Mouse (Mus musculus): ENCODE measurements around the gene Tgfa. TPM values are rescaled to one million over a fixed set of nuclear protein-coding genes. Genes with fewer than 3 reads are reported as not detected.

Tgfa gene
- polyA plus RNA-seq, 1 experiment from 2014 or later = 1.8 TPM

- Histone ChIP-seq H3K36me3 (replicated peaks; ENCODE audit: control insufficient read depth, insufficient read depth, low read depth, low read length) (no peaks in the 10 kb centered on the region), H3K4me2 (ENCODE audit: low read depth, low read length) (no peak overlapping the region), H3K4me1 (ENCODE audit: control insufficient read depth, insufficient read depth, low read length) (no peaks in the 10 kb centered on the region), H3K27me3 (ENCODE audit: control insufficient read depth, insufficient read depth, low read length) (no peaks in the 10 kb centered on the region), H3K9ac (replicated peaks; ENCODE audit: low read length) (no peak overlapping the region), H3K4me3 (ENCODE audit: low read depth, low read length) (no peak overlapping the region), H3K9me3 (replicated peaks; ENCODE audit: control insufficient read depth, low read length) (no peaks in the 10 kb centered on the region), H3K27ac (replicated peaks; ENCODE audit: low read depth, low read length) (no peak overlapping the region)
- WGBS = 71% methylated on average over 6 of the region's 6 CpGs
- no peak for ATAC-seq (replicated peaks; ENCODE audit: insufficient number of reproducible peaks, low FRiP score, low TSS enrichment, low read depth)
- no peak for DNase-seq (ENCODE audit: low spot score)
Observed at GRCm38 (mm10) chr6:86176721-86177120, 18.3 kb upstream of the Tgfa start.

- Histone ChIP-seq H3K4me1 (ENCODE audit: control insufficient read depth, insufficient read depth, low read length) (no peaks in the 10 kb centered on the region), H3K27me3 (ENCODE audit: control insufficient read depth, insufficient read depth, low read length) (no peaks in the 10 kb centered on the region), H3K27ac (replicated peaks; ENCODE audit: low read depth, low read length) (no peak overlapping the region), H3K9me3 (replicated peaks; ENCODE audit: control insufficient read depth, low read length) (no peaks in the 10 kb centered on the region), H3K36me3 (replicated peaks; ENCODE audit: control insufficient read depth, insufficient read depth, low read depth, low read length) (no peaks in the 10 kb centered on the region), H3K4me3 (ENCODE audit: low read depth, low read length) (no peak overlapping the region), H3K9ac (replicated peaks; ENCODE audit: low read length) (no peak overlapping the region), H3K4me2 (ENCODE audit: low read depth, low read length) (no peak overlapping the region)
- DNase-seq (ENCODE audit: low spot score) = no peak
- 90% methylated on average over 9 of the region's 9 CpGs for WGBS
- ATAC-seq (replicated peaks; ENCODE audit: insufficient number of reproducible peaks, low FRiP score, low TSS enrichment, low read depth) = no peak
Observed at GRCm38 (mm10) chr6:86177331-86177982, 17.6 kb upstream of the Tgfa start.

DNA sequence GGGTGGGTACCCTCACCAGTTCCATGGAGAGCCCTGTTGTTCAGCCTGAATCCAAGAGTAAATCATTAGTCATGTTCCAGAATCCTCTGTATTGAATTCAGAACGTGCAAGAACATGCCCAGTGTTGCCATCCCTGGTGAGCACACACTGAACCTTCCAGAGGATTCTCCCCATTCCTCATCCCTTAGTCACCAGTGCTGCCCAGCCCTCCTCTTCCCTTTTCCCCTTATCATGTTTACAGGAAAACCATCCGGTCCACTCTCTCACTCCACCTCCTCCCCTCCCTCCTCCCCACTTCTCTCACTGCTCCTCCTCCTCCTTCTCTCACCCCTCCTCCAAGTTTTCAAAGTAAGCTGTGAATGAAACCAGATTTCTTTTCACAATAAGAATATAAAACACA lies 14.4 kb upstream of the Tgfa start:
- no peaks in the 10 kb centered on the region for H3K9me3 ChIP-seq (replicated peaks; ENCODE audit: control insufficient read depth, low read length)
- H3K36me3 ChIP-seq (replicated peaks; ENCODE audit: control insufficient read depth, insufficient read depth, low read depth, low read length) = no peaks in the 10 kb centered on the region
- H3K9ac ChIP-seq (replicated peaks; ENCODE audit: low read length) = no peak overlapping the region
- H3K27me3 ChIP-seq (ENCODE audit: control insufficient read depth, insufficient read depth, low read length) = no peaks in the 10 kb centered on the region; the same call in 1 of the 2 replicates
- WGBS = 54% methylated on average over 2 of the region's 2 CpGs
- DNase-seq (ENCODE audit: low spot score) (no peak), ATAC-seq (replicated peaks; ENCODE audit: insufficient number of reproducible peaks, low FRiP score, low TSS enrichment, low read depth) (no peak)
- H3K4me1 ChIP-seq (ENCODE audit: control insufficient read depth, insufficient read depth, low read length) = no peaks in the 10 kb centered on the region
- H3K4me3 ChIP-seq (ENCODE audit: low read depth, low read length) = no peak overlapping the region
- no peak overlapping the region for H3K27ac ChIP-seq (replicated peaks; ENCODE audit: low read depth, low read length)
- H3K4me2 ChIP-seq (ENCODE audit: low read depth, low read length) = no peak overlapping the region

DNA sequence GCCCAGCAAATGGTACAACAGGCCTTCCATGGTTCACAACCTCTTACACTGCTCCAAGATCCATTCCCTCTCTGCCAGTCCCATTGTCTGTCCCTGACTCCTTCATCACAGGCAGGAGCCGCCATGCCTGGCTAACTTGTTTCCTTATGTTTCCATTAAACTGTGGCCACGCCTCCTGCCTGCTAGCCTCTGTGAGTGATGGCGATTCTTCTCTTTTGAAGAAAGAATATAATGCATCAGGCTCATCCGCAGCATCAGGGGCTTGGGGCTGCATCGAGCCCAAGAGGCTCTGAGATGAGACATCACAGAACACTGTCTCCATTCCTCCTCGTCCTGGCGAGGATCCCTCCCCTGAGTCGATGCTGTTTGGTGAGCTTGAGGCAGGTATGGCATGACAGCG lies 13.0 kb upstream of the Tgfa start:
- 69% methylated on average over 9 of the region's 9 CpGs for WGBS
- Histone ChIP-seq H3K9ac (replicated peaks; ENCODE audit: low read length) (no peak overlapping the region), H3K9me3 (replicated peaks; ENCODE audit: control insufficient read depth, low read length) (no peaks in the 10 kb centered on the region), H3K4me3 (ENCODE audit: low read depth, low read length) (no peak overlapping the region), H3K27ac (replicated peaks; ENCODE audit: low read depth, low read length) (no peak overlapping the region), H3K36me3 (replicated peaks; ENCODE audit: control insufficient read depth, insufficient read depth, low read depth, low read length) (no peaks in the 10 kb centered on the region), H3K4me2 (ENCODE audit: low read depth, low read length) (no peak overlapping the region), H3K4me1 (ENCODE audit: control insufficient read depth, insufficient read depth, low read length) (no peaks in the 10 kb centered on the region), H3K27me3 (ENCODE audit: control insufficient read depth, insufficient read depth, low read length) (no peaks in the 10 kb centered on the region; the same call in 1 of the 2 replicates)
- DNase-seq (ENCODE audit: low spot score) (no peak), ATAC-seq (replicated peaks; ENCODE audit: insufficient number of reproducible peaks, low FRiP score, low TSS enrichment, low read depth) (no peak)

DNA sequence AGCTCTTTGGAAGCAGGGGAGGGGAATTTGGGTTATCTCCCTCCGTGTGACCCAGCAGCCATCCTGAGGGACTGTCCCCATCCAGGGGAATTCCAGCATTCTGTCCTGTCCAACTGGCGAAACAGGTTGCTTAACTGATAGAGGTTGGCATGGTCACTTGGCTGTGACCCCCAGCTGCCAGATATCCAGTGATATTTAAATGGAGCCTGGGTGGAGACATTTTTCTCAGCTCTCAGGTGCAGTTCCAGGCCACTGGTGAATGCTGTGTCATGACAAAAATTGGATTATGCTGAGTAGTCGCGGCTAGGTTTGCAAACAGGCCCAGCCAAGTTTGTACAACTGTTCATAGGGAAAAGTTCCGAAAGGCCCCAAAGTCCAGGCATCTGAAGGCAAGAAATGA lies 12.4 kb upstream of the Tgfa start:
- ATAC-seq (replicated peaks; ENCODE audit: insufficient number of reproducible peaks, low FRiP score, low TSS enrichment, low read depth) (no peak), DNase-seq (ENCODE audit: low spot score) (no peak)
- no peaks in the 10 kb centered on the region for H3K36me3 ChIP-seq (replicated peaks; ENCODE audit: control insufficient read depth, insufficient read depth, low read depth, low read length)
- H3K27me3 ChIP-seq (ENCODE audit: control insufficient read depth, insufficient read depth, low read length) = no peaks in the 10 kb centered on the region; the same call in 1 of the 2 replicates
- H3K27ac ChIP-seq (replicated peaks; ENCODE audit: low read depth, low read length) = no peak overlapping the region
- no peak overlapping the region for H3K4me2 ChIP-seq (ENCODE audit: low read depth, low read length)
- 82% methylated on average over 5 of the region's 5 CpGs for WGBS
- no peak overlapping the region for H3K4me3 ChIP-seq (ENCODE audit: low read depth, low read length)
- no peaks in the 10 kb centered on the region for H3K9me3 ChIP-seq (replicated peaks; ENCODE audit: control insufficient read depth, low read length)
- no peak overlapping the region for H3K9ac ChIP-seq (replicated peaks; ENCODE audit: low read length)
- H3K4me1 ChIP-seq (ENCODE audit: control insufficient read depth, insufficient read depth, low read length) = no peaks in the 10 kb centered on the region

- ATAC-seq (replicated peaks; ENCODE audit: insufficient number of reproducible peaks, low FRiP score, low TSS enrichment, low read depth) (no peak), DNase-seq (ENCODE audit: low spot score) (no peak)
- Histone ChIP-seq H3K4me3 (ENCODE audit: low read depth, low read length) (no peak overlapping the region), H3K9me3 (replicated peaks; ENCODE audit: control insufficient read depth, low read length) (no peaks in the 10 kb centered on the region), H3K4me1 (ENCODE audit: control insufficient read depth, insufficient read depth, low read length) (no peaks in the 10 kb centered on the region), H3K27ac (replicated peaks; ENCODE audit: low read depth, low read length) (no peak overlapping the region), H3K4me2 (ENCODE audit: low read depth, low read length) (no peak overlapping the region), H3K9ac (replicated peaks; ENCODE audit: low read length) (no peak overlapping the region), H3K27me3 (ENCODE audit: control insufficient read depth, insufficient read depth, low read length) (no peaks in the 10 kb centered on the region; the same call in 1 of the 2 replicates), H3K36me3 (replicated peaks; ENCODE audit: control insufficient read depth, insufficient read depth, low read depth, low read length) (no peaks in the 10 kb centered on the region)
- WGBS = 21% methylated on average over 14 of the region's 14 CpGs
Observed at GRCm38 (mm10) chr6:86186106-86186955, 8.7 kb upstream of the Tgfa start.

DNA sequence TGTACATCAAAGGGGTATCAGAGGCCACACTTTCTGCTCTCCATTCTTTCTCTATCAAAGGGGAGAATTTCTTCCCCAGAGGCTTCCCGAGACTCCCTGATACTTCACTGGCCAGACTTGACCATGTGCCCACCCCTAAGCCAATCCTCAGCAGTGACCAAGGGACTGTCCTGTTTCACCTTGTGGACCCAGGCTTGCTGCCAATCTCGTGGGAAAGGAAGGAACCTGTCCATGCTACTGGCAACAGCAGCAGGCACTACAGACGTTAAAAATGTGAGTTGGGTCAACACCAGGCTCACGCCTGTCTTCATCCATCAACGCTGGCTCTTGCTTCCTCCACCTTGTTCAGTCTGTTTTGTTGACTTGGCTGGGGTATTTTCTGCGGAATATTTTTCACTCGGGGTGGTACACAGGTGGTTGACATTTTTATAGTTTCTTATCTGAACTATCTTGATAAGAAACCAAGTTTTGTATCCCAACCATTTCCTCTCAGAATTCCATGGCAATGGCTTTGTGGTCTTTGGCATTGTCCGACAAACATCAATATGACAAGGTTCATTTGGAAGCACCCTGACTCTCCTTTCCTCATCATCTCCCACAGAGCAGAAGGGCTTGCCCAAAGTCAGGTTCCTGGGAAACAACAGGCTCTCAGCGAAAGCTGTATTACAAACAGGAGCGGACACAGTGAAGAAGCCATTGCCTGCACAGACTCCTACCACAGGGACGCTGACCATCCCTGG lies 6.1 kb upstream of the Tgfa start:
- Histone ChIP-seq H3K4me2 (ENCODE audit: low read depth, low read length) (no peak overlapping the region), H3K4me3 (ENCODE audit: low read depth, low read length) (no peak overlapping the region), H3K9ac (replicated peaks; ENCODE audit: low read length) (no peak overlapping the region), H3K36me3 (replicated peaks; ENCODE audit: control insufficient read depth, insufficient read depth, low read depth, low read length) (no peaks in the 10 kb centered on the region), H3K27me3 (ENCODE audit: control insufficient read depth, insufficient read depth, low read length) (no peaks in the 10 kb centered on the region; the same call in 1 of the 2 replicates), H3K4me1 (ENCODE audit: control insufficient read depth, insufficient read depth, low read length) (no peaks in the 10 kb centered on the region), H3K27ac (replicated peaks; ENCODE audit: low read depth, low read length) (no peak overlapping the region), H3K9me3 (replicated peaks; ENCODE audit: control insufficient read depth, low read length) (no peaks in the 10 kb centered on the region)
- ATAC-seq (replicated peaks; ENCODE audit: insufficient number of reproducible peaks, low FRiP score, low TSS enrichment, low read depth) (no peak), DNase-seq (ENCODE audit: low spot score) (no peak)
- 81% methylated on average over 11 of the region's 11 CpGs for WGBS

Data from embryonic facial prominence, embryonic 11.5 days (tissue).